Mouse (Mus musculus) intestine, postnatal 0 days (tissue): ENCODE data around the gene Mthfsd. TPM values are rescaled to one million over a fixed set of nuclear protein-coding genes. Genes with fewer than 3 reads are reported as not detected.

Experiments
- ATAC-seq: fragments of 200-750 bp; cut with Nextera tagmentation; 2 replicates; pipeline ENCODE4 v1.8.0; 2017; ENCODE audit warnings: mild to moderate bottlenecking, moderate TSS enrichment, moderate library complexity
- H3K27ac ChIP-seq: fragments of 300-500 bp; sonication (generic); 2 replicates; pipeline ENCODE4 v1.5.1; 2014; ENCODE audit warnings: mild to moderate bottlenecking, low read depth, low read length, moderate library complexity
- H3K27me3 ChIP-seq: fragments of 300-500 bp; sonication (generic); replicated peaks from 2 replicates; pipeline ENCODE4 v1.6.1; 2014; ENCODE audit warnings: low read length, mixed read lengths; ENCODE audit not compliant: control insufficient read depth, insufficient read depth
- H3K36me3 ChIP-seq: fragments of 300-500 bp; sonication (generic); 2 replicates; pipeline ENCODE4 v1.6.1; 2014; ENCODE audit warnings: mild to moderate bottlenecking, moderate library complexity; ENCODE audit not compliant: control insufficient read depth, insufficient read depth
- H3K4me1 ChIP-seq: fragments of 300-500 bp; sonication (generic); replicated peaks from 2 replicates; pipeline ENCODE4 v1.6.1; 2014; ENCODE audit warnings: antibody characterized with exemption, low read length, mixed read lengths; ENCODE audit not compliant: control insufficient read depth, insufficient read depth
- H3K4me2 ChIP-seq: fragments of 300-500 bp; sonication (generic); replicated peaks from 2 replicates; pipeline ENCODE4 v1.6.1; 2014; ENCODE audit warnings: low read depth, mild to moderate bottlenecking, moderate library complexity
- H3K4me3 ChIP-seq: fragments of 300-500 bp; sonication (generic); 2 replicates; pipeline ENCODE4 v1.5.1; 2014; ENCODE audit warnings: low read depth, low read length
- H3K9ac ChIP-seq: fragments of 300-500 bp; sonication (generic); 2 replicates; pipeline ENCODE4 v1.6.1; 2014; ENCODE audit warnings: mild to moderate bottlenecking, low read depth, low read length
- H3K9me3 ChIP-seq: fragments of 300-500 bp; sonication (generic); 2 replicates; pipeline ENCODE4 v1.6.1; 2016; ENCODE audit warnings: mixed run types; ENCODE audit not compliant: control insufficient read depth
- CTCF ChIP-seq: sonication (generic); IDR thresholded peaks from 2 replicates; pipeline ENCODE4 v1.5.1; 2016; ENCODE audit warnings: low read depth, mild to moderate bottlenecking, control low read depth, antibody characterized with exemption, moderate library complexity
- WGBS: fragments of 180-500 bp; shearing (Covaris S2); extraction: QIAGEN DNeasy Blood & Tissue Kit; methylation state at CpG from one replicate; pipeline ENCODE4 v1.1.7; 2014; 5-methylcytosine and 5-hydroxymethylcytosine counted together
- polyA plus RNA-seq: library from polyadenylated mRNA; unstranded; fragments of >200 nt; fragmentation: Nextera tagmentation; extraction: Ambion mirVana; gene quantifications from 2 replicates; pipeline ENCODE4 v1.2.1, GENCODE M21; 2015

Mthfsd gene
- polyA plus RNA-seq, 1 experiment from 2014 or later: 24.9 TPM

- WGBS: 83% methylated on average over 11 of the region's 11 CpGs
Measured at GRCm38 (mm10) chr8:121134512-121134911, 26.3 kb upstream of the Mthfsd start.

GRCm38 (mm10) chr8:121134102-121134501 is 25.9 kb upstream of the Mthfsd start:
- H3K4me1 ChIP-seq: no peaks in the 10 kb centered on the region

More at GRCm38 (mm10) chr8:121134512-121134911, 26.3 kb upstream of the Mthfsd start:
- no peak for ATAC-seq
- H3K27ac ChIP-seq: no peak overlapping the region
- H3K27me3 ChIP-seq: peaks cover 17% of the 10 kb centered on the region
- TF ChIP-seq CTCF: no peak
- H3K9me3 ChIP-seq: peaks cover 4% of the 10 kb centered on the region; the same call in 1 of the 2 replicates
- no peaks in the 10 kb centered on the region for H3K36me3 ChIP-seq
- no peaks in the 10 kb centered on the region for H3K4me1 ChIP-seq
- no peak overlapping the region for H3K9ac ChIP-seq
- H3K4me2 ChIP-seq: no peak overlapping the region
- H3K4me3 ChIP-seq: no peak overlapping the region

GRCm38 (mm10) chr8:121132961-121133513 is 24.8 kb upstream of the Mthfsd start:
- Histone ChIP-seq H3K4me2 (no peak overlapping the region), H3K4me1 (no peaks in the 10 kb centered on the region), H3K27me3 (peaks cover 31% of the 10 kb centered on the region), H3K36me3 (no peaks in the 10 kb centered on the region), H3K9me3 (peaks cover 4% of the 10 kb centered on the region; the same call in 1 of the 2 replicates), H3K4me3 (no peak overlapping the region), H3K9ac (no peak overlapping the region), H3K27ac (no peak overlapping the region)
- no peak for TF ChIP-seq CTCF
- no peak for ATAC-seq
- 80% methylated on average over 5 of the region's 5 CpGs for WGBS

More at GRCm38 (mm10) chr8:121134102-121134501, 25.9 kb upstream of the Mthfsd start:
- H3K27me3 ChIP-seq: peaks cover 21% of the 10 kb centered on the region
- H3K27ac ChIP-seq: no peak overlapping the region
- ATAC-seq: no peak
- WGBS: 83% methylated on average over 10 of the region's 10 CpGs
- H3K9me3 ChIP-seq: peaks cover 4% of the 10 kb centered on the region; the same call in 1 of the 2 replicates
- no peak overlapping the region for H3K9ac ChIP-seq
- H3K4me3 ChIP-seq: no peak overlapping the region
- H3K36me3 ChIP-seq: no peaks in the 10 kb centered on the region
- TF ChIP-seq CTCF: no peak
- no peak overlapping the region for H3K4me2 ChIP-seq

GRCm38 (mm10) chr8:121130522-121130921 is 22.3 kb upstream of the Mthfsd start:
- 35% methylated on average over 5 of the region's 5 CpGs for WGBS
- Histone ChIP-seq H3K27ac (no peak overlapping the region), H3K4me1 (no peaks in the 10 kb centered on the region), H3K9ac (no peak overlapping the region), H3K4me3 (peak overlapping the region; percentile 1; the same call in 1 of the 2 replicates), H3K36me3 (no peaks in the 10 kb centered on the region), H3K27me3 (peaks cover 55% of the 10 kb centered on the region), H3K4me2 (peak overlapping the region; percentile 25; the same call in 1 of the 2 replicates), H3K9me3 (no peaks in the 10 kb centered on the region)
- peak; percentile 70 for TF ChIP-seq CTCF
- ATAC-seq: no peak

- no peak overlapping the region for H3K27ac ChIP-seq
- peaks cover 66% of the 10 kb centered on the region for H3K27me3 ChIP-seq
Measured at GRCm38 (mm10) chr8:121129265-121129940, 21.2 kb upstream of the Mthfsd start.

GRCm38 (mm10) chr8:121128531-121129264 is 20.5 kb upstream of the Mthfsd start:
- no peak for TF ChIP-seq CTCF
- WGBS: 4% methylated on average over 50 of the region's 55 CpGs
- ATAC-seq: no peak
- Histone ChIP-seq H3K4me3 (peak overlapping the region; percentile 36), H3K27ac (peak overlapping the region; percentile 68), H3K4me1 (no peaks in the 10 kb centered on the region), H3K4me2 (peak overlapping the region; percentile 51), H3K9ac (peak overlapping the region; percentile 26; the same call in 1 of the 2 replicates), H3K27me3 (peaks cover 72% of the 10 kb centered on the region), H3K36me3 (no peaks in the 10 kb centered on the region), H3K9me3 (no peaks in the 10 kb centered on the region)

More at GRCm38 (mm10) chr8:121129265-121129940, 21.2 kb upstream of the Mthfsd start:
- ATAC-seq: no peak
- Histone ChIP-seq H3K4me3 (peak overlapping the region; percentile 36), H3K36me3 (no peaks in the 10 kb centered on the region), H3K4me2 (peak overlapping the region; percentile 32; the same call in 1 of the 2 replicates), H3K9ac (no peak overlapping the region), H3K9me3 (no peaks in the 10 kb centered on the region), H3K4me1 (no peaks in the 10 kb centered on the region)
- no peak for TF ChIP-seq CTCF
- WGBS: 27% methylated on average over 16 of the region's 16 CpGs
